Mouse (Mus musculus): ENCODE measurements around the gene Dhdds. TPM values are rescaled to one million over a fixed set of nuclear protein-coding genes. Genes with fewer than 3 reads are reported as not detected.

The Dhdds gene
- total RNA-seq, 2 experiments from 2014 or later: 22.8 to 57.1 TPM

- no peak for ATAC-seq (replicated peaks; ENCODE audit: poor library complexity, severe bottlenecking)
These were observed 34.3 kb downstream of the Dhdds start for GRCm38 (mm10) chr4:133966271-133966940.

- ATAC-seq (replicated peaks; ENCODE audit: poor library complexity, severe bottlenecking): no peak
These were observed 38.2 kb downstream of the Dhdds start for GRCm38 (mm10) chr4:133962566-133962965.

GRCm38 (mm10) chr4:133958884-133959283, 41.8 kb downstream of the Dhdds start:
- no peak for ATAC-seq (replicated peaks; ENCODE audit: poor library complexity, severe bottlenecking)

GRCm38 (mm10) chr4:133956358-133956757, 44.4 kb downstream of the Dhdds start:
- ATAC-seq (replicated peaks; ENCODE audit: poor library complexity, severe bottlenecking): no peak

GRCm38 (mm10) chr4:133946736-133947135, 54.0 kb downstream of the Dhdds start:
- ATAC-seq (replicated peaks; ENCODE audit: poor library complexity, severe bottlenecking): no peak

- peak; percentile 28; the same call in 1 of the 2 replicates for ATAC-seq (replicated peaks; ENCODE audit: poor library complexity, severe bottlenecking)
These were observed 56.9 kb downstream of the Dhdds start for GRCm38 (mm10) chr4:133943791-133944190.

GRCm38 (mm10) chr4:133942679-133943078, 58.0 kb downstream of the Dhdds start:
- peak; percentile 85 for ATAC-seq (replicated peaks; ENCODE audit: poor library complexity, severe bottlenecking)

- ATAC-seq (replicated peaks; ENCODE audit: poor library complexity, severe bottlenecking): peak; percentile 23; the same call in 1 of the 2 replicates
These were observed 59.1 kb downstream of the Dhdds start for GRCm38 (mm10) chr4:133941576-133941975.

GRCm38 (mm10) chr4:133940386-133941260, 60.1 kb downstream of the Dhdds start:
- peak; percentile 47 for ATAC-seq (replicated peaks; ENCODE audit: poor library complexity, severe bottlenecking)

GRCm38 (mm10) chr4:133938077-133938476, 62.6 kb downstream of the Dhdds start:
- no peak for ATAC-seq (replicated peaks; ENCODE audit: poor library complexity, severe bottlenecking)

GRCm38 (mm10) chr4:133931785-133932184, 68.9 kb downstream of the Dhdds start:
- no peak for ATAC-seq (replicated peaks; ENCODE audit: poor library complexity, severe bottlenecking)

GRCm38 (mm10) chr4:133931349-133931748, 69.4 kb downstream of the Dhdds start:
- peak; percentile 54 for ATAC-seq (replicated peaks; ENCODE audit: poor library complexity, severe bottlenecking)

- ATAC-seq (replicated peaks; ENCODE audit: poor library complexity, severe bottlenecking): 0 out of 2 replicates have a peak, but pooled peaks have one; percentile 23
These were observed 71.4 kb downstream of the Dhdds start for GRCm38 (mm10) chr4:133929278-133929670.

- ATAC-seq (replicated peaks; ENCODE audit: poor library complexity, severe bottlenecking): peak; percentile 81
These were observed 72.0 kb downstream of the Dhdds start for GRCm38 (mm10) chr4:133928576-133929277.

GRCm38 (mm10) chr4:133925204-133925603, 75.5 kb downstream of the Dhdds start:
- no peak for ATAC-seq (replicated peaks; ENCODE audit: poor library complexity, severe bottlenecking)

GRCm38 (mm10) chr4:133923743-133924142, 77.0 kb downstream of the Dhdds start:
- no peak for ATAC-seq (replicated peaks; ENCODE audit: poor library complexity, severe bottlenecking)

Other genes with a start within 250 kb of the Dhdds start
- gene Arid1a, start 244.1 kb downstream of the Dhdds start, total RNA-seq (2014; fragmentation: Nextera tagmentation): 125 and 153 TPM in 2 replicates
- gene Arid1a, start 244.1 kb downstream of the Dhdds start, total RNA-seq (2017): 26.6 and 33.2 TPM in 2 replicates
- 172 and 174 TPM in 2 replicates for gene Rps6ka1, start 113.1 kb downstream of the Dhdds start, total RNA-seq (2014; fragmentation: Nextera tagmentation)
- 148 and 151 TPM in 2 replicates for gene Rps6ka1, start 113.1 kb downstream of the Dhdds start, total RNA-seq (2017)
- 1,589 and 1,765 TPM in 2 replicates for gene Hmgn2, start 32.3 kb downstream of the Dhdds start, total RNA-seq (2014; fragmentation: Nextera tagmentation)
- gene Hmgn2, start 32.3 kb downstream of the Dhdds start, total RNA-seq (2017): 943 and 964 TPM in 2 replicates
- gene Lin28a, start 17.9 kb upstream of the Dhdds start, total RNA-seq (2014; fragmentation: Nextera tagmentation): 2.1 and 13.9 TPM in 2 replicates
- 4.0 and 10.5 TPM in 2 replicates for gene Lin28a, start 17.9 kb upstream of the Dhdds start, total RNA-seq (2017)
- not detected in 2 replicates for gene Zfp683, start 52.9 kb upstream of the Dhdds start, total RNA-seq (2014; fragmentation: Nextera tagmentation)
- not detected in 2 replicates for gene Zfp683, start 52.9 kb upstream of the Dhdds start, total RNA-seq (2017)
- gene Crybg2, start 59.9 kb upstream of the Dhdds start, total RNA-seq (2014; fragmentation: Nextera tagmentation): 0.38 and 1.3 TPM in 2 replicates
- gene Crybg2, start 59.9 kb upstream of the Dhdds start, total RNA-seq (2017): not detected in 2 replicates
- gene Cd52, start 94.2 kb upstream of the Dhdds start, total RNA-seq (2014; fragmentation: Nextera tagmentation): 240 and 247 TPM in 2 replicates
- 259 and 330 TPM in 2 replicates for gene Cd52, start 94.2 kb upstream of the Dhdds start, total RNA-seq (2017)
- 14.4 and 30.2 TPM in 2 replicates for gene Ubxn11, start 101.7 kb upstream of the Dhdds start, total RNA-seq (2014; fragmentation: Nextera tagmentation)
- 4.8 and 11.2 TPM in 2 replicates for gene Ubxn11, start 101.7 kb upstream of the Dhdds start, total RNA-seq (2017)
- 841 and 871 TPM in 2 replicates for gene Sh3bgrl3, start 127.9 kb upstream of the Dhdds start, total RNA-seq (2014; fragmentation: Nextera tagmentation)
- 333 and 394 TPM in 2 replicates for gene Sh3bgrl3, start 127.9 kb upstream of the Dhdds start, total RNA-seq (2017)
- 20.8 and 28.9 TPM in 2 replicates for gene Cep85, start 186.2 kb upstream of the Dhdds start, total RNA-seq (2014; fragmentation: Nextera tagmentation)
- 26.7 and 33.7 TPM in 2 replicates for gene Cep85, start 186.2 kb upstream of the Dhdds start, total RNA-seq (2017)
- gene Gm7534, start 202.1 kb upstream of the Dhdds start, total RNA-seq (2014; fragmentation: Nextera tagmentation): not detected in 2 replicates
- gene Gm7534, start 202.1 kb upstream of the Dhdds start, total RNA-seq (2017): not detected in 2 replicates
- not detected in 2 replicates for gene Catsper4, start 226.5 kb upstream of the Dhdds start, total RNA-seq (2014; fragmentation: Nextera tagmentation)
- gene Catsper4, start 226.5 kb upstream of the Dhdds start, total RNA-seq (2017): not detected in 2 replicates
- gene Cnksr1, start 237.5 kb upstream of the Dhdds start, total RNA-seq (2014; fragmentation: Nextera tagmentation): not detected in 2 replicates
- not detected in 2 replicates for gene Cnksr1, start 237.5 kb upstream of the Dhdds start, total RNA-seq (2017)
- not detected in 2 replicates for gene E130218I03Rik, start 242.7 kb upstream of the Dhdds start, total RNA-seq (2014; fragmentation: Nextera tagmentation)
- 0.21 and 0.22 TPM in 2 replicates for gene E130218I03Rik, start 242.7 kb upstream of the Dhdds start, total RNA-seq (2017)
- 13.4 and 16.2 TPM in 2 replicates for gene Zfp593, start 244.7 kb upstream of the Dhdds start, total RNA-seq (2014; fragmentation: Nextera tagmentation)
- gene Zfp593, start 244.7 kb upstream of the Dhdds start, total RNA-seq (2017): 9.4 and 18.7 TPM in 2 replicates
- not detected in 2 replicates for gene Gm30191, start 246.0 kb upstream of the Dhdds start, total RNA-seq (2014; fragmentation: Nextera tagmentation)
- not detected in 2 replicates for gene Gm30191, start 246.0 kb upstream of the Dhdds start, total RNA-seq (2017)